In genomic region chr4:104729185-104729584, GRCm38 (mm10) we compare ENCODE assay signal across 22 mouse cellular contexts. TPM values are rescaled to one million over a fixed set of nuclear protein-coding genes. Genes with fewer than 3 reads are reported as not detected.
"Had no signal": no experiment of that assay in that cellular context is flagged by ENCODE, and none has a peak within 500 bp of the region (broad histone marks: within the 10 kb centered on the region; RNA-seq: fewer than 3 reads in every experiment).

No protein-coding gene starts in this region.

- H3K4me3 ChIP-seq: layer of hippocampus, adult 2 months; limb, embryonic 12.5 days; liver, embryonic 13.5 days; lung, embryonic 15.5 days; megakaryocyte, embryonic 14.5 days; midbrain, embryonic 13.5 days; neural tube, embryonic 15.5 days; stomach, embryonic 15.5 days had no signal

- H3K9me3 ChIP-seq: limb, embryonic 12.5 days; liver, embryonic 13.5 days; lung, embryonic 15.5 days; midbrain, embryonic 13.5 days; neural tube, embryonic 15.5 days; stomach, embryonic 15.5 days had no signal

- H3K9ac ChIP-seq: limb, embryonic 12.5 days; liver, embryonic 13.5 days; liver, postnatal 0 days; lung, embryonic 15.5 days; midbrain, embryonic 13.5 days; neural tube, embryonic 15.5 days; stomach, embryonic 15.5 days had no signal

- DNase-seq: kidney, postnatal 10 days; kidney, postnatal 4 days; liver; liver, embryonic 13.5 days; liver, postnatal 0 days; lung, postnatal 14 days; retina, postnatal 1 day; right cerebral cortex, postnatal 14 days; thymus, adult 2 months; thymus, postnatal 25 days had no signal

- H3K4me2 ChIP-seq: limb, embryonic 12.5 days; liver, embryonic 13.5 days; lung, embryonic 15.5 days; midbrain, embryonic 13.5 days; neural tube, embryonic 15.5 days; stomach, embryonic 15.5 days had no signal

- H3K27ac ChIP-seq: layer of hippocampus, adult 2 months; limb, embryonic 12.5 days; liver, embryonic 13.5 days; lung, embryonic 15.5 days; macrophage; midbrain, embryonic 13.5 days; neural tube, embryonic 15.5 days; stomach, embryonic 15.5 days had no signal

- H3K27me3 ChIP-seq: liver, embryonic 13.5 days; lung, embryonic 15.5 days; megakaryocyte, embryonic 14.5 days; midbrain, embryonic 13.5 days; neural tube, embryonic 15.5 days; stomach, embryonic 15.5 days had no signal

- H3K4me1 ChIP-seq: liver, embryonic 13.5 days; lung, embryonic 15.5 days; megakaryocyte, embryonic 14.5 days; stomach, embryonic 15.5 days had no signal

- H3K36me3 ChIP-seq: limb, embryonic 12.5 days; liver, embryonic 13.5 days; lung, embryonic 15.5 days; neural tube, embryonic 15.5 days; stomach, embryonic 15.5 days had no signal

- ATAC-seq: liver, postnatal 0 days; midbrain, embryonic 13.5 days had no signal

RNA-seq across cellular contexts. Expression of gene C8b, which starts 36.9 kb away (rescaled TPM):
- total RNA-seq: left cerebral cortex, postnatal 36 days; midbrain, postnatal 0 days had no signal
- polyA plus RNA-seq: kidney, embryonic 14.5 days; limb, embryonic 12.5 days; macrophage; midbrain, embryonic 13.5 days; spleen, adult 2 months; thymus, adult 2 months had no signal
